Mouse (Mus musculus): ENCODE measurements around the gene Rnls.

DNA sequence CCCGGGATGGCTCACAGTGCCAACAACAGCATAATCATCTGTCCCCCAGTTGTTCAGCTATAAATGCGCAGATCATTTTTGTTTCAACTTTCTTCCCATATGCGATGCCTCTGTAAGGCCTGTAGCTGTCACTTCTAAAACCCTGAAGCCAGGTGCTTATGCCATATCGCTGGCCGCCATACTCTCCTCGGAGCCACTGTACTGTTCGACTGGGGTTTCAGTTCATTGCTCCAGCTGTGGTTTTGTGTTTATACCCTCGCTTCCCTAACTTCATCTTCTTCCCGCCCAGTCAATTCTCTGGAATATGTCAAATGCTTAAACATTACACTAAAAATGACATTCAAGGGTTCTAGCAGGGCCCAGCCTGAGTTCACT lies 167.1 kb downstream of the Rnls start:
- TF ChIP-seq CTCF (IDR thresholded peaks at IDR 0.05) (no peak), EP300 (IDR thresholded peaks at IDR 0.05; ENCODE audit: insufficient read depth, low read depth, low read length) (no peak)

All from heart, adult 2 months (tissue).